Mouse (Mus musculus) heart, embryonic 16.5 days (tissue): ENCODE measurements around the gene Pin1rt1. TPM values are rescaled to one million over a fixed set of nuclear protein-coding genes. Genes with fewer than 3 reads are reported as not detected.

Experiments
- ATAC-seq: fragments of 200-750 bp; cut with Nextera tagmentation; replicated peaks from 2 replicates; pipeline ENCODE4 v1.8.0; 2017; ENCODE audit warnings: moderate number of reproducible peaks; ENCODE audit not compliant: insufficient read depth, low FRiP score; ENCODE audit errors: extremely low read depth
- H3K27ac ChIP-seq: fragments of 300-500 bp; sonication (generic); 2 replicates; pipeline ENCODE4 v1.5.1; 2014; ENCODE audit warnings: mild to moderate bottlenecking, low read length, control low read depth, moderate library complexity
- H3K27me3 ChIP-seq: fragments of 300-500 bp; sonication (generic); 2 replicates; pipeline ENCODE4 v1.6.1; 2014; ENCODE audit warnings: low read length, mixed read lengths; ENCODE audit not compliant: control insufficient read depth, insufficient read depth
- H3K36me3 ChIP-seq: fragments of 300-500 bp; sonication (generic); 2 replicates; pipeline ENCODE4 v1.6.1; 2014; ENCODE audit not compliant: control insufficient read depth, insufficient read depth
- H3K4me1 ChIP-seq: fragments of 300-500 bp; sonication (generic); 2 replicates; pipeline ENCODE4 v1.6.1; 2014; ENCODE audit warnings: low read length, mixed read lengths; ENCODE audit not compliant: control insufficient read depth, insufficient read depth
- H3K4me2 ChIP-seq: fragments of 300-500 bp; sonication (generic); 2 replicates; pipeline ENCODE4 v1.6.1; 2014; ENCODE audit warnings: low read depth, mild to moderate bottlenecking, control low read depth, low read length
- H3K4me3 ChIP-seq: fragments of 300-500 bp; sonication (generic); 2 replicates; pipeline ENCODE4 v1.5.1; 2014; ENCODE audit warnings: mild to moderate bottlenecking, control low read depth, low read length
- H3K9ac ChIP-seq: fragments of 300-500 bp; sonication (generic); 2 replicates; pipeline ENCODE4 v1.6.1; 2014; ENCODE audit warnings: low read length, control low read depth
- H3K9me3 ChIP-seq: fragments of 300-500 bp; sonication (generic); replicated peaks from 2 replicates; pipeline ENCODE4 v1.6.1; 2016; ENCODE audit warnings: low read length; ENCODE audit not compliant: control insufficient read depth
- WGBS: fragments of 180-500 bp; shearing (Covaris S2); extraction: QIAGEN DNeasy Blood & Tissue Kit; methylation state at CpG from one replicate; pipeline ENCODE4 v1.1.7; 2014; 5-methylcytosine and 5-hydroxymethylcytosine counted together
- polyA plus RNA-seq: library from polyadenylated mRNA; unstranded; fragments of >200 nt; fragmentation: Nextera tagmentation; extraction: Ambion mirVana; gene quantifications from 2 replicates; pipeline ENCODE4 v1.2.1, GENCODE M21; 2015

Pin1rt1 gene
- polyA plus RNA-seq, 1 experiment from 2014 or later, result not detected

DNA sequence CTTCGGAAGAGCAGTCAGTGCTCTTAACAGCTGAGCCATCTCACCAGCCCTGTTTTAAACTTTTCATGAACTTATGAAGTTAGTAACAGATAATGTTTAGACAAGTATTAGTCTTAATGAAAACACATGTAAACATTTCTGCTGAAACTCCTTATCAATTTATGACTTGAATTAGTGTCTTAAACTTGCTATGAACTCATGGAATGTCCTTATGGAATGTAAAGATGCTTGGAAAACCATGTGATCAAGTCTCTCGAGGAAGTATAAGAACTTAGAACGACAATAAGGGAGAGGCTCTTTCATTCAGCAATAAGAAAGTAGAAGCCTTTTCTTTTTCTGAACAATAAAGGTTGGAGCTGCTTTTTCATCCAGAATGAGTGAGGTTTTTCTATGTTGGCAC is 11.8 kb downstream of the Pin1rt1 start:
- Histone ChIP-seq H3K9ac (no peak overlapping the region), H3K4me3 (no peak overlapping the region), H3K9me3 (no peaks in the 10 kb centered on the region), H3K4me2 (no peak overlapping the region), H3K27ac (no peak overlapping the region), H3K4me1 (no peaks in the 10 kb centered on the region), H3K36me3 (no peaks in the 10 kb centered on the region), H3K27me3 (no peaks in the 10 kb centered on the region)
- 70% methylated on average over 3 of the region's 3 CpGs for WGBS
- no peak for ATAC-seq

- no peaks in the 10 kb centered on the region for H3K4me1 ChIP-seq
- no peaks in the 10 kb centered on the region for H3K9me3 ChIP-seq
- 78% methylated on average over 3 of the region's 3 CpGs for WGBS
- no peak overlapping the region for H3K9ac ChIP-seq
- H3K27me3 ChIP-seq, result no peaks in the 10 kb centered on the region
- H3K27ac ChIP-seq, result no peak overlapping the region
- H3K4me2 ChIP-seq, result no peak overlapping the region
- no peak for ATAC-seq
- no peak overlapping the region for H3K4me3 ChIP-seq
- no peaks in the 10 kb centered on the region for H3K36me3 ChIP-seq
Observed at GRCm38 (mm10) chr2:104703158-104703557, 13.0 kb downstream of the Pin1rt1 start.

- 81% methylated on average over 11 of the region's 11 CpGs for WGBS
- no peak overlapping the region for H3K9ac ChIP-seq
- no peak overlapping the region for H3K27ac ChIP-seq
- H3K4me1 ChIP-seq, result no peaks in the 10 kb centered on the region
- no peaks in the 10 kb centered on the region for H3K9me3 ChIP-seq
- no peaks in the 10 kb centered on the region for H3K27me3 ChIP-seq
- no peak overlapping the region for H3K4me3 ChIP-seq
- no peaks in the 10 kb centered on the region for H3K36me3 ChIP-seq
- no peak for ATAC-seq
- H3K4me2 ChIP-seq, result no peak overlapping the region
Observed at GRCm38 (mm10) chr2:104699659-104700058, 16.5 kb downstream of the Pin1rt1 start.

GRCm38 (mm10) chr2:104692551-104692950 is 23.6 kb downstream of the Pin1rt1 start:
- H3K4me2 ChIP-seq, result no peak overlapping the region
- WGBS, result 37% methylated on average over 2 of the region's 2 CpGs
- H3K4me3 ChIP-seq, result no peak overlapping the region
- ATAC-seq, result no peak
- H3K27me3 ChIP-seq, result no peaks in the 10 kb centered on the region
- no peaks in the 10 kb centered on the region for H3K36me3 ChIP-seq
- H3K4me1 ChIP-seq, result no peaks in the 10 kb centered on the region
- no peak overlapping the region for H3K27ac ChIP-seq
- no peaks in the 10 kb centered on the region for H3K9me3 ChIP-seq
- H3K9ac ChIP-seq, result no peak overlapping the region

GRCm38 (mm10) chr2:104690720-104691119 is 25.5 kb downstream of the Pin1rt1 start:
- no peak for ATAC-seq
- WGBS, result 74% methylated on average over 4 of the region's 4 CpGs

GRCm38 (mm10) chr2:104688724-104689123 is 27.5 kb downstream of the Pin1rt1 start:
- no peaks in the 10 kb centered on the region for H3K9me3 ChIP-seq
- H3K4me2 ChIP-seq, result no peak overlapping the region
- no peak overlapping the region for H3K4me3 ChIP-seq
- no peaks in the 10 kb centered on the region for H3K4me1 ChIP-seq
- no peak for ATAC-seq
- no peaks in the 10 kb centered on the region for H3K27me3 ChIP-seq
- no peak overlapping the region for H3K27ac ChIP-seq
- 80% methylated on average over 8 of the region's 8 CpGs for WGBS
- H3K36me3 ChIP-seq, result no peaks in the 10 kb centered on the region
- no peak overlapping the region for H3K9ac ChIP-seq

More at GRCm38 (mm10) chr2:104690720-104691119, 25.5 kb downstream of the Pin1rt1 start:
- no peaks in the 10 kb centered on the region for H3K36me3 ChIP-seq
- H3K9me3 ChIP-seq, result no peaks in the 10 kb centered on the region
- H3K4me2 ChIP-seq, result no peak overlapping the region
- no peak overlapping the region for H3K27ac ChIP-seq
- no peaks in the 10 kb centered on the region for H3K27me3 ChIP-seq
- H3K4me3 ChIP-seq, result no peak overlapping the region
- H3K9ac ChIP-seq, result no peak overlapping the region
- no peaks in the 10 kb centered on the region for H3K4me1 ChIP-seq

GRCm38 (mm10) chr2:104688321-104688720 is 27.9 kb downstream of the Pin1rt1 start:
- H3K27ac ChIP-seq, result no peak overlapping the region
- ATAC-seq, result no peak
- no peak overlapping the region for H3K4me2 ChIP-seq
- H3K9me3 ChIP-seq, result no peaks in the 10 kb centered on the region
- H3K4me3 ChIP-seq, result no peak overlapping the region
- no peak overlapping the region for H3K9ac ChIP-seq
- 77% methylated on average over 3 of the region's 3 CpGs for WGBS
- no peaks in the 10 kb centered on the region for H3K4me1 ChIP-seq
- H3K27me3 ChIP-seq, result no peaks in the 10 kb centered on the region
- H3K36me3 ChIP-seq, result no peaks in the 10 kb centered on the region

- no peak for ATAC-seq
- Histone ChIP-seq H3K27ac (no peak overlapping the region), H3K4me1 (no peaks in the 10 kb centered on the region), H3K4me3 (no peak overlapping the region), H3K36me3 (no peaks in the 10 kb centered on the region), H3K4me2 (no peak overlapping the region), H3K9ac (no peak overlapping the region), H3K27me3 (no peaks in the 10 kb centered on the region), H3K9me3 (no peaks in the 10 kb centered on the region)
- WGBS, result 61% methylated on average over 3 of the region's 3 CpGs
Observed at GRCm38 (mm10) chr2:104687261-104687660, 28.9 kb downstream of the Pin1rt1 start.

- WGBS, result 7% methylated on average over 13 of the region's 13 CpGs
- Histone ChIP-seq H3K27me3 (no peaks in the 10 kb centered on the region), H3K36me3 (no peaks in the 10 kb centered on the region), H3K4me2 (peak overlapping the region; percentile 18; the same call in 1 of the 2 replicates), H3K4me1 (no peaks in the 10 kb centered on the region), H3K27ac (no peak overlapping the region), H3K4me3 (no peak overlapping the region), H3K9ac (no peak overlapping the region), H3K9me3 (no peaks in the 10 kb centered on the region)
- peak; percentile 89 for ATAC-seq
Observed at GRCm38 (mm10) chr2:104685418-104685817, 30.8 kb downstream of the Pin1rt1 start.

GRCm38 (mm10) chr2:104684771-104685170 is 31.4 kb downstream of the Pin1rt1 start:
- ATAC-seq, result no peak

More at GRCm38 (mm10) chr2:104684771-104685170, 31.4 kb downstream of the Pin1rt1 start:
- H3K27ac ChIP-seq, result no peak overlapping the region
- no peaks in the 10 kb centered on the region for H3K9me3 ChIP-seq
- no peaks in the 10 kb centered on the region for H3K36me3 ChIP-seq
- no peak overlapping the region for H3K4me2 ChIP-seq
- no peak overlapping the region for H3K4me3 ChIP-seq
- H3K9ac ChIP-seq, result no peak overlapping the region
- WGBS, result 89% methylated on average over 4 of the region's 4 CpGs
- H3K27me3 ChIP-seq, result no peaks in the 10 kb centered on the region
- H3K4me1 ChIP-seq, result no peaks in the 10 kb centered on the region
